Comparison of ENCODE assay signal across 12 mouse cellular contexts in genomic region chr1:87258484-87258883, GRCm38 (mm10). TPM values are rescaled to one million over a fixed set of nuclear protein-coding genes. Genes with fewer than 3 reads are reported as not detected.
A peak's percentile ranks its signal among the peaks of the same experiment; 100 is the strongest.
DNase-seq lines count a peak whose midpoint lies in the region; ATAC-seq lines count a peak whose summit lies in the region.
"Had no signal": no experiment of that assay in that cellular context is flagged by ENCODE, and none has a peak within 500 bp of the region (broad histone marks: within the 10 kb centered on the region; RNA-seq: fewer than 3 reads in every experiment).

No protein-coding gene starts in this region.

- H3K4me1 ChIP-seq in hindbrain, embryonic 16.5 days (ENCODE audit: control insufficient read depth, insufficient read depth, low read depth, low read length) = no peaks in the 10 kb centered on the region
- H3K4me1 ChIP-seq in hindbrain, embryonic 14.5 days (replicated peaks; ENCODE audit: control insufficient read depth, insufficient read depth, low read length) = peaks cover 4% of the 10 kb centered on the region

- H3K9me3 ChIP-seq in hindbrain, embryonic 16.5 days (ENCODE audit: control insufficient read depth, low read length) = no peaks in the 10 kb centered on the region
- H3K9me3 ChIP-seq in hindbrain, embryonic 14.5 days (ENCODE audit: control insufficient read depth, low read length) = no peaks in the 10 kb centered on the region
- H3K9me3 ChIP-seq: G1E had no signal

- no peak for DNase-seq in hindbrain, embryonic 14.5 days (ENCODE audit: low spot score)
- DNase-seq in right cerebral cortex, postnatal 4 days = peak; percentile 9
- DNase-seq in right cerebral cortex, adult 18-20 months = no peak
- DNase-seq in B cell, adult 2 months = no peak
- no peak for DNase-seq in yolk sac, embryonic 10.5 days (ENCODE audit: low spot score)

- H3K4me2 ChIP-seq in hindbrain, embryonic 16.5 days (ENCODE audit: low read length) = peak overlapping the region; percentile 21; the same call in 1 of the 2 replicates
- H3K4me2 ChIP-seq in hindbrain, embryonic 14.5 days (replicated peaks) = no peak overlapping the region

- no peak overlapping the region for H3K4me3 ChIP-seq in hindbrain, embryonic 16.5 days (ENCODE audit: low read length)
- no peak overlapping the region for H3K4me3 ChIP-seq in hindbrain, embryonic 14.5 days (replicated peaks; ENCODE audit: low read length)

- no peak for ATAC-seq in hindbrain, embryonic 16.5 days
- ATAC-seq in hindbrain, embryonic 14.5 days (ENCODE audit: low FRiP score) = no peak
- ATAC-seq in hematopoietic stem cell, adult 5-6 weeks (replicated peaks in 1 of 2; ENCODE audit: insufficient read depth in 1 of 2, low FRiP score in 2 of 2, low TSS enrichment in 1 of 2, low read depth in 1 of 2, poor library complexity in 2 of 2, severe bottlenecking in 2 of 2) = peak; percentile 65 to 69
- ATAC-seq in monocyte, adult 5-6 weeks (replicated peaks; ENCODE audit: insufficient number of reproducible peaks, low FRiP score, low TSS enrichment, poor library complexity, severe bottlenecking) = no peak

- no peak overlapping the region for H3K27ac ChIP-seq in hindbrain, embryonic 16.5 days (ENCODE audit: low read depth, low read length)
- no peak overlapping the region for H3K27ac ChIP-seq in hindbrain, embryonic 14.5 days
- H3K27ac ChIP-seq: liver, embryonic 14.5 days had no signal

- WGBS in hindbrain, embryonic 16.5 days = 9% methylated on average over 14 of the region's 14 CpGs
- 11% methylated on average over 14 of the region's 14 CpGs for WGBS in hindbrain, embryonic 14.5 days

- peaks cover 15% of the 10 kb centered on the region for H3K27me3 ChIP-seq in hindbrain, embryonic 16.5 days (replicated peaks; ENCODE audit: control insufficient read depth, insufficient read depth, low read length)
- H3K27me3 ChIP-seq in hindbrain, embryonic 14.5 days (ENCODE audit: control insufficient read depth, insufficient read depth, low read length) = peaks cover 25% of the 10 kb centered on the region

- H3K9ac ChIP-seq in hindbrain, embryonic 16.5 days (ENCODE audit: low read depth, low read length) = no peak overlapping the region
- H3K9ac ChIP-seq in hindbrain, embryonic 14.5 days = no peak overlapping the region
- H3K9ac ChIP-seq: liver, embryonic 14.5 days had no signal

- no peaks in the 10 kb centered on the region for H3K36me3 ChIP-seq in hindbrain, embryonic 16.5 days (ENCODE audit: control insufficient read depth, insufficient read depth, low read length)
- no peaks in the 10 kb centered on the region for H3K36me3 ChIP-seq in hindbrain, embryonic 14.5 days (replicated peaks; ENCODE audit: control insufficient read depth, insufficient read depth)
- H3K36me3 ChIP-seq: G1E had no signal

RNA-seq across cellular contexts. Expression of gene Efhd1, which starts 5.7 kb away (rescaled TPM):
- 2.5 and 2.8 TPM in 2 replicates for polyA plus RNA-seq in hindbrain, embryonic 16.5 days (2015; fragmentation: Nextera tagmentation; extraction: Ambion mirVana)
- polyA plus RNA-seq in hindbrain, embryonic 14.5 days (2014; fragmentation: Nextera tagmentation; extraction: Ambion mirVana) = 1.6 and 1.7 TPM in 2 replicates
- not detected in 2 replicates for total RNA-seq in hematopoietic stem cell, adult 5-6 weeks (2017)
- not detected in 3 replicates for total RNA-seq in monocyte, adult 5-6 weeks (2017)
- total RNA-seq: neutrophil, adult 5-6 weeks had no signal
- polyA plus RNA-seq: G1E; liver, embryonic 14.5 days had no signal

RNA-seq across cellular contexts. Expression of gene Eif4e2, which starts 44.8 kb away (rescaled TPM):
- 79.3 and 88.1 TPM in 2 replicates for polyA plus RNA-seq in hindbrain, embryonic 16.5 days (2015; fragmentation: Nextera tagmentation; extraction: Ambion mirVana)
- polyA plus RNA-seq in hindbrain, embryonic 14.5 days (2014; fragmentation: Nextera tagmentation; extraction: Ambion mirVana) = 66.8 and 74.7 TPM in 2 replicates
- 123 and 155 TPM in 2 replicates for total RNA-seq in hematopoietic stem cell, adult 5-6 weeks (2017)
- 145 to 170 TPM (median 152 TPM) in 3 replicates for total RNA-seq in monocyte, adult 5-6 weeks (2017)

RNA-seq across cellular contexts. Expression of gene Chrng, which starts 54.0 kb away (rescaled TPM):
- polyA plus RNA-seq in hindbrain, embryonic 16.5 days (2015; fragmentation: Nextera tagmentation; extraction: Ambion mirVana) = 0.96 TPM in 1 of 2 replicates, not detected in the other
- not detected in 2 replicates for polyA plus RNA-seq in hindbrain, embryonic 14.5 days (2014; fragmentation: Nextera tagmentation; extraction: Ambion mirVana)
- total RNA-seq in hematopoietic stem cell, adult 5-6 weeks (2017) = not detected in 2 replicates
- total RNA-seq in monocyte, adult 5-6 weeks (2017) = not detected in 3 replicates
- total RNA-seq: heart, postnatal 14 days; neutrophil, adult 5-6 weeks had no signal
- polyA plus RNA-seq: G1E; liver, embryonic 14.5 days had no signal

Comparison
In these comparisons a context has a peak if more than half of its experiments do, and no peak if none do; other contexts are left out.
1. ATAC-seq: peak in hematopoietic stem cell, adult 5-6 weeks (2 of 2); none in hindbrain, embryonic 16.5 days (single experiment), hindbrain, embryonic 14.5 days (single experiment) and monocyte, adult 5-6 weeks (single experiment).